Mouse (Mus musculus) urinary bladder, postnatal 25 days (tissue): ENCODE measurements around the gene Olfr768.
"Not testable (repeated sequence)": the region's sequence is repeated elsewhere in the genome, so short reads cannot be mapped to it uniquely, and the experiment has no call there.

Source experiments
- DNase-seq: peaks from one replicate; pipeline ENCODE4 v3.0.0; 2022; ENCODE audit warnings: low spot score

Olfr768 gene

DNA sequence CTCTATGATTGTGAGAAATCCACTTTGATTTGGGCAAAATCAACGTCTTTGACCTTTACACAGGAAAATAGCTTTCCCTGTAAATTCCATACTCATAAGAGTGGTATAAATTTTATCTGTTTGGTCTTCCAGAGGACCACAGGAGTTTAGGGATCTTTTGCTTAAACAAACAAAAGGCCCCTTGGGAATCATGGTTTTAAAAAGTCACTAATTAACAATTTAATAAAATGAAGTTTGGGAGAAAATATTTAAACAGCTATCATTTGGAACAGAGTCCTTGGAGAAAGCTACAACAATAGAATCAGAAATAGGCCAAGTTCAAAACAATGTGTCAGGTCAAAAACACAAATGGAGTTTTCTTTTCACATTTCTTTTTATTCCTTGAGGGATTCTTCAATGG is at the start of gene Olfr768:
Olfr768 (minus strand) TSS at position 101 of the 400 bp plus-strand sequence.
- no peak for DNase-seq

DNA sequence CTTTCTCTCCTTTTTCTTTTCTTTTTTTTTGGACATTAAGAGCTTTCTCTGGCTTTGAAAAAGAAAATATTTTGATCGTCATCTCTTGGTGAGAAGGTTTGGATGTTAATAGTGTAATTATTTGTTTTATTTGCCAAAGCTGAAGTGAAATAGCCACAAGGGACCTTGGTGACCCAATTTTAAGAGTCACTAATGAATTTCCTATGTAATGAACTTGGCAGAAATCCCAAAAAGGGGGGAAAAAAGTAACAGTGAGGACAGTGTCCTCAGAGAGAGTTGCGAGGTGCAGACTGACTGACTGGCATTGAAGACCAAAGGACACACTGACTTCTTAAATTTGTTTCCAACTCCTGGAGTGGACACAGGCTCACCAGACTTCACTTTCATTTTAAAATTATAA is 39.7 kb upstream of the Olfr768 start, which contains the start of gene Olfr770:
Olfr770 (minus strand) TSS at position 101 of the 400 bp plus-strand sequence.
- no peak for DNase-seq

DNA sequence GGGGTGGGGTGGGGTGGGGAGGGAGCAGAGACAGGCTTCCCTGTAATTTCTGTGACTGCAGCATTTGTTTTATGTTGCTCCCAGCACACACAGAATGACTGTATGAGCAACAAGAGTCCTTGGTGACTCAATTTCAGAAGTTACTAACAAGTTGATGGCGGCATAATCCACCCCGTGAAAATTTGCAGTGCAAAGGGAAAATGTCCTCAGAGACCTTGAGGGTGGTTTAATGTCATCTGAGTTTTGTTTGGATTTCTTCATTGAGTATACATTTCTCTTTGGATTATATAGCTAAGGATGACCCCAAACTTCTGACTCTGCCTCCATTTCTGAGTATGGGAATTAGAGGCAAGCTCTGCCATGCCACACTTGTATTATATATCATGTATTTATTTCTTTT is 18.6 kb upstream of the Olfr768 start, which contains the start of gene Olfr769:
Olfr769 (minus strand) TSS at position 101 of the 400 bp plus-strand sequence.
- DNase-seq, result no peak

DNA sequence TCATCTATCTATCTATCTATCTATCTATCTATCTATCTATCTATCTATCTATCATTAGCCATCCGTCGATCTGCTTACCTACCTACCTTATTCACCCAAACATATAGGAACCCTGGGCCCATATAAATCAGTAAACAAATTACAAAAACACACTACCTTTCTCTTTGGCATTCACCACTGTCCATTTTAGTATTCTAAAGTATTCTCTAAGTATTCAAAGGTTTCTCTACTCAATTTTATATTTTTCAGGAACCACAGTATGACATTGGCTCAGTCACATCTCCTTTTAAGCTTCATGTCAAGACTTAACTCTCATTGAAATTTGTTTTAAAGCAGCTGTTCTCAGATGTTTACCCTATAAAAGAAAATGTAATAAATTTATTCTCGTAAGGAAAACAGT is 16.0 kb upstream of the Olfr768 start:
- DNase-seq, result no peak

DNA sequence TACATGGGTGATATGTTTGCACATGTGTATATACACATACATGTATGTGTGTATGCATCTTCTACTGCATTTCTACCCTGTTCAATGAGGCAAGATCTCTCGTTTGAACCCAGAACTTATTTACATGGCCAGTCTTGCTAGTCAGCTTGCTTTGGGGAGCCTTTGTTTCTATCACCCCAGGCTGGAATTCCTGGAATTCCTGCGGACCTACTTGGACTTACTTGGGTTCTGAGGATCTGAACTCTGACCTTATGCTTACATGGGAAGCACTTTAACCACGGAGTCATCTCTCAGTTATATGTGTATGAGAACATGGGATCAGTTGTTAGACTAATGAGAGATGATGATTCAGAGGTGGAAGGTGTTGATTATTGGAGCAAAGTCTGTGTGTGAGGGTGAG is 2.1 kb upstream of the Olfr768 start:
- DNase-seq, result no peak

DNA sequence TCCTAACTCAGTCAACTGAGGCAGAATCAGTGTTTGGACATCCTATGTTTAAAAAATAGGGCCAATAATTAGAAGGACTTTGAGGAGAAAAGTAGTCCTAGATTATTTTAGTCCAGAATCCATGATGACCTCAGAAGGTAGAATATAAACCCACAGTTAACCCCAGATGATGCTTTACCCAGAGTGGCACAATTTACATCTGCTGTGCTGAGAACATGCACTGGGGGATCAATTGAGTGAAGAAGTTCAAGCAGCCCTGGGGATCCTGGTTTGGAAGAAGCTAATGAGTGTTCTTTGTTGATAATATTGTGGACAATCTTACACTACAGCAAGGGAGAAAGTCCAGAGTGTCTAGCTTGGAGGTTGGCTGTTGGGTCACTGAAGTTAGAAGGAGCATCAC is 16.4 kb downstream of the Olfr768 start, which contains the start of gene Olfr767:
Olfr767 (minus strand) TSS at position 101 of the 400 bp plus-strand sequence.
- not testable (repeated sequence) for DNase-seq

DNA sequence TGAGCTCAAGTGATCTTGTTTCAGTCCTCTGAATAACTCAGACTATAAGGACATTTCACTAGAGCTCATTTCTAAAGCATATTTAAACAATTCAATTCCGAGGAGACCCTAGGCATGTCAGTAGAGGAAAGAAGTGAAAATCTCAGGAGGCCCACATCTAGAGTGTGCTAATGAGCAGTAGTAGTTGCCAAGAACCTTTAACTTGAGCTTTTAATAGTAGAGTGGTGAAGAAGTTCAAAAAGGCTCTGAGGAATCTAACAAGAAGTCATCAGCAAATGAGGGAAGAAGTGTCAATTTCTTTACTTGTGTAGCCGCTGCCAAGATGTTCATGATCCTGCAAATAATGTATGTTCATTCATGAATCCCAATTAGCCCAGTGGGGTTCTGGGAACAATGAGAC is 30.3 kb downstream of the Olfr768 start, which contains the start of gene Olfr766-ps1:
Olfr766-ps1 (minus strand) TSS at position 101 of the 400 bp plus-strand sequence.
- DNase-seq, result no peak

DNA sequence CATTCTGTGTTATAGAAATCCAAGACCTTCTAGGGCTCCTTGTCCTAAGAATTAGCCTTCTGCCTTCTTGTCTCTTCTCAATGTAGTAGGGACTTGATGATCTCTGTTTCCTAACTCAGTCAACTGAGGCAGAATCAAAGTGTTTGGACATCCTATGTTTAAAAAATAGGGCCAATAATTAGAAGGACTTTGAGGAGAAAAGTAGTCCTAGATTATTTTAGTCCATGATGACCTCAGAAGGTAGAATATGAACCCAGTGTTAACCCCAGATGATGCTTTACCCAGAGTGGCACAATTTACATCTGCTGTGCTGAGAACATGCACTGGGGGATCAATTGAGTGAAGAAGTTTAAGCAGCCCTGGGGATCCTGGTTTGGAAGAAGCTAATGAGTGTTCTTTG is 49.3 kb downstream of the Olfr768 start, which contains the start of gene Olfr765:
Olfr765 (minus strand) TSS at position 101 of the 400 bp plus-strand sequence.
- DNase-seq, result not testable (repeated sequence)
